Mouse (Mus musculus) neural tube, embryonic 11.5 days (tissue): ENCODE measurements around the gene Zfp827. TPM values are rescaled to one million over a fixed set of nuclear protein-coding genes. Genes with fewer than 3 reads are reported as not detected.

Experiments used
- ATAC-seq: fragments of 200-750 bp; cut with Nextera tagmentation; 2 replicates; pipeline ENCODE4 v1.8.0; 2017; ENCODE audit warnings: moderate number of reproducible peaks, mild to moderate bottlenecking, moderate TSS enrichment, moderate library complexity; ENCODE audit not compliant: insufficient read depth, low FRiP score, low TSS enrichment
- DNase-seq: peaks from one replicate; pipeline ENCODE4 v3.0.0-alpha.2; 2015; ENCODE audit warnings: low spot score
- H3K27ac ChIP-seq: fragments of 300-500 bp; sonication (generic); 2 replicates; pipeline ENCODE4 v1.5.1; 2014; ENCODE audit warnings: low read depth, mild to moderate bottlenecking, low read length
- H3K27me3 ChIP-seq: fragments of 300-500 bp; sonication (generic); 2 replicates; pipeline ENCODE4 v1.6.1; 2014; ENCODE audit warnings: mild to moderate bottlenecking, low read length, mixed read lengths; ENCODE audit not compliant: control insufficient read depth, insufficient read depth
- H3K36me3 ChIP-seq: fragments of 300-500 bp; sonication (generic); 2 replicates; pipeline ENCODE4 v1.6.1; 2014; ENCODE audit warnings: mild to moderate bottlenecking, low read length, moderate library complexity, mixed read lengths; ENCODE audit not compliant: control insufficient read depth, insufficient read depth
- H3K4me1 ChIP-seq: fragments of 300-500 bp; sonication (generic); 2 replicates; pipeline ENCODE4 v1.6.1; 2014; ENCODE audit warnings: low read length, mixed read lengths; ENCODE audit not compliant: control insufficient read depth, insufficient read depth
- H3K4me2 ChIP-seq: fragments of 300-500 bp; sonication (generic); 2 replicates; pipeline ENCODE4 v1.6.1; 2014; ENCODE audit warnings: low read depth, mild to moderate bottlenecking, moderate library complexity
- H3K4me3 ChIP-seq: fragments of 300-500 bp; sonication (generic); 2 replicates; pipeline ENCODE4 v1.5.1; 2014; ENCODE audit warnings: low read depth, low read length
- H3K9ac ChIP-seq: fragments of 300-500 bp; sonication (generic); 2 replicates; pipeline ENCODE4 v1.6.1; 2014; ENCODE audit warnings: mild to moderate bottlenecking, low read length
- H3K9me3 ChIP-seq: fragments of 300-500 bp; sonication (generic); 2 replicates; pipeline ENCODE4 v1.6.1; 2016; ENCODE audit warnings: low read length; ENCODE audit not compliant: control insufficient read depth
- whole genome bisulfite sequencing: fragments of 180-500 bp; shearing (Covaris S2); extraction: QIAGEN DNeasy Blood & Tissue Kit; methylation state at CpG from one replicate; pipeline ENCODE4 v1.1.7; 2014; 5-methylcytosine and 5-hydroxymethylcytosine counted together
- polyA plus RNA-seq: library from polyadenylated mRNA; unstranded; fragments of >200 nt; fragmentation: Nextera tagmentation; extraction: Ambion mirVana; gene quantifications from 2 replicates; pipeline ENCODE4 v1.2.1, GENCODE M21; 2014

The Zfp827 gene
- polyA plus RNA-seq, 1 experiment from 2014 or later, result 12.5 TPM

GRCm38 (mm10) chr8:79048388-79049005 lies 20.3 kb downstream of the Zfp827 start:
- 94% methylated on average over 6 of the region's 6 CpGs for WGBS
- H3K4me1 ChIP-seq, result no peaks in the 10 kb centered on the region
- no peak overlapping the region for H3K9ac ChIP-seq
- DNase-seq (no peak), ATAC-seq (no peak)
- peaks cover 3% of the 10 kb centered on the region; the same call in 1 of the 2 replicates for H3K36me3 ChIP-seq
- H3K27ac ChIP-seq, result no peak overlapping the region
- H3K4me2 ChIP-seq, result no peak overlapping the region
- no peaks in the 10 kb centered on the region for H3K9me3 ChIP-seq
- no peaks in the 10 kb centered on the region for H3K27me3 ChIP-seq
- H3K4me3 ChIP-seq, result no peak overlapping the region

GRCm38 (mm10) chr8:79054222-79054621 lies 26.0 kb downstream of the Zfp827 start:
- Histone ChIP-seq H3K4me3 (no peak overlapping the region), H3K4me2 (no peak overlapping the region), H3K9ac (no peak overlapping the region), H3K27me3 (no peaks in the 10 kb centered on the region), H3K36me3 (peaks cover 3% of the 10 kb centered on the region; the same call in 1 of the 2 replicates), H3K4me1 (no peaks in the 10 kb centered on the region), H3K27ac (no peak overlapping the region), H3K9me3 (no peaks in the 10 kb centered on the region)
- ATAC-seq (no peak), DNase-seq (no peak)
- WGBS, result 95% methylated on average over 6 of the region's 6 CpGs

GRCm38 (mm10) chr8:79057179-79057578 lies 28.9 kb downstream of the Zfp827 start:
- Histone ChIP-seq H3K36me3 (peaks cover 2% of the 10 kb centered on the region; the same call in 1 of the 2 replicates), H3K4me2 (no peak overlapping the region), H3K27me3 (no peaks in the 10 kb centered on the region), H3K4me3 (no peak overlapping the region), H3K9ac (no peak overlapping the region), H3K9me3 (no peaks in the 10 kb centered on the region), H3K27ac (no peak overlapping the region), H3K4me1 (no peaks in the 10 kb centered on the region)
- ATAC-seq (no peak), DNase-seq (no peak)
- WGBS, result 86% methylated on average over 3 of the region's 3 CpGs

- no peak overlapping the region for H3K4me3 ChIP-seq
- no peaks in the 10 kb centered on the region for H3K9me3 ChIP-seq
- H3K4me1 ChIP-seq, result no peaks in the 10 kb centered on the region
- H3K4me2 ChIP-seq, result no peak overlapping the region
- WGBS, result 86% methylated on average over 4 of the region's 4 CpGs
- no peaks in the 10 kb centered on the region for H3K27me3 ChIP-seq
- H3K27ac ChIP-seq, result no peak overlapping the region
- H3K9ac ChIP-seq, result no peak overlapping the region
- ATAC-seq (no peak), DNase-seq (no peak)
- H3K36me3 ChIP-seq, result peaks cover 2% of the 10 kb centered on the region; the same call in 1 of the 2 replicates
These were observed 31.1 kb downstream of the Zfp827 start for GRCm38 (mm10) chr8:79059361-79059760.

- H3K36me3 ChIP-seq, result peaks cover 2% of the 10 kb centered on the region; the same call in 1 of the 2 replicates
- H3K27ac ChIP-seq, result no peak overlapping the region
- ATAC-seq (no peak), DNase-seq (no peak)
- WGBS, result 79% methylated on average over 19 of the region's 19 CpGs
- H3K9me3 ChIP-seq, result no peaks in the 10 kb centered on the region
- no peak overlapping the region for H3K4me2 ChIP-seq
- H3K4me1 ChIP-seq, result no peaks in the 10 kb centered on the region
- no peaks in the 10 kb centered on the region for H3K27me3 ChIP-seq
- no peak overlapping the region for H3K9ac ChIP-seq
- H3K4me3 ChIP-seq, result no peak overlapping the region
These were observed 31.9 kb downstream of the Zfp827 start for GRCm38 (mm10) chr8:79060013-79060609.

GRCm38 (mm10) chr8:79065924-79066323 lies 37.7 kb downstream of the Zfp827 start:
- Histone ChIP-seq H3K4me3 (no peak overlapping the region), H3K9ac (no peak overlapping the region), H3K27me3 (no peaks in the 10 kb centered on the region), H3K4me1 (no peaks in the 10 kb centered on the region), H3K27ac (no peak overlapping the region), H3K36me3 (peaks cover 7% of the 10 kb centered on the region), H3K9me3 (no peaks in the 10 kb centered on the region), H3K4me2 (no peak overlapping the region)
- ATAC-seq, result no peak
- WGBS, result 98% methylated on average over 2 of the region's 2 CpGs
- no peak for DNase-seq

GRCm38 (mm10) chr8:79067812-79068630 lies 39.8 kb downstream of the Zfp827 start:
- H3K4me2 ChIP-seq, result no peak overlapping the region
- no peak for DNase-seq
- no peak overlapping the region for H3K9ac ChIP-seq
- no peaks in the 10 kb centered on the region for H3K9me3 ChIP-seq
- WGBS, result 93% methylated on average over 3 of the region's 3 CpGs
- no peaks in the 10 kb centered on the region for H3K27me3 ChIP-seq
- no peaks in the 10 kb centered on the region for H3K4me1 ChIP-seq
- H3K27ac ChIP-seq, result no peak overlapping the region
- H3K36me3 ChIP-seq, result peaks cover 10% of the 10 kb centered on the region
- no peak overlapping the region for H3K4me3 ChIP-seq
- ATAC-seq, result no peak

GRCm38 (mm10) chr8:79073311-79073710 lies 45.1 kb downstream of the Zfp827 start:
- no peak for DNase-seq
- WGBS, result 81% methylated on average over 3 of the region's 3 CpGs
- H3K9me3 ChIP-seq, result no peaks in the 10 kb centered on the region
- H3K4me2 ChIP-seq, result no peak overlapping the region
- H3K27ac ChIP-seq, result no peak overlapping the region
- no peaks in the 10 kb centered on the region for H3K27me3 ChIP-seq
- H3K4me1 ChIP-seq, result peaks cover 1% of the 10 kb centered on the region; the same call in 1 of the 2 replicates
- H3K4me3 ChIP-seq, result no peak overlapping the region
- H3K36me3 ChIP-seq, result peaks cover 7% of the 10 kb centered on the region
- H3K9ac ChIP-seq, result no peak overlapping the region
- no peak for ATAC-seq
